Mouse (Mus musculus): ENCODE measurements at regions not wholly inside any gene's neighbourhood (a gene's known extent, or its start where the extent isn't known, plus 50 kb on each side); places are given as distances from the start of the nearest gene placed in this dataset.

GRCm38 (mm10) chr8:31314692-31315358, 2113.7 kb upstream of the 5930422O12Rik start:
- no peak for DNase-seq

GRCm38 (mm10) chr8:31315359-31315705, 2113.2 kb upstream of the 5930422O12Rik start:
- peak; percentile 4 for DNase-seq

GRCm38 (mm10) chr8:31333545-31334297, 2094.8 kb upstream of the 5930422O12Rik start:
- DNase-seq, result no peak

GRCm38 (mm10) chr8:31348504-31348903, 2080.0 kb upstream of the 5930422O12Rik start:
- no peak for DNase-seq

GRCm38 (mm10) chr8:31369636-31370035, 2058.9 kb upstream of the 5930422O12Rik start:
- DNase-seq, result no peak

GRCm38 (mm10) chr8:31370137-31371010, 2058.1 kb upstream of the 5930422O12Rik start:
- no peak for DNase-seq

GRCm38 (mm10) chr8:31371656-31372055, 2056.9 kb upstream of the 5930422O12Rik start:
- no peak for DNase-seq

- no peak for DNase-seq
These were observed 2056.1 kb upstream of the 5930422O12Rik start for GRCm38 (mm10) chr8:31372397-31372796.

- no peak for DNase-seq
These were observed 2055.2 kb upstream of the 5930422O12Rik start for GRCm38 (mm10) chr8:31373140-31373787.

- no peak for DNase-seq
These were observed 2050.7 kb upstream of the 5930422O12Rik start for GRCm38 (mm10) chr8:31377698-31378334.

- no peak for DNase-seq
These were observed 2023.7 kb upstream of the 5930422O12Rik start for GRCm38 (mm10) chr8:31404811-31405210.

- DNase-seq, result no peak
These were observed 2006.3 kb upstream of the 5930422O12Rik start for GRCm38 (mm10) chr8:31422241-31422640.

GRCm38 (mm10) chr8:31427706-31428105, 2000.8 kb upstream of the 5930422O12Rik start:
- DNase-seq, result no peak

GRCm38 (mm10) chr8:31436445-31437191, 1991.9 kb upstream of the 5930422O12Rik start:
- DNase-seq, result no peak

GRCm38 (mm10) chr8:31444834-31445233, 1983.7 kb upstream of the 5930422O12Rik start:
- DNase-seq, result no peak

- DNase-seq, result no peak
These were observed 1980.5 kb upstream of the 5930422O12Rik start for GRCm38 (mm10) chr8:31447984-31448383.

- DNase-seq, result no peak
These were observed 1973.6 kb upstream of the 5930422O12Rik start for GRCm38 (mm10) chr8:31454736-31455391.

GRCm38 (mm10) chr8:31460349-31460748, 1968.2 kb upstream of the 5930422O12Rik start:
- peak; percentile 13 for DNase-seq

Data from right cerebral cortex, postnatal 14 days (tissue).